Mouse (Mus musculus): Measurements from ENCODE around the gene Tprn.

The Tprn gene

GRCm38 (mm10) chr2:25262291-25262767 lies at the start of gene Tprn:
Tprn (plus strand) TSS chr2:25262618.
- peak; percentile 95 to 97 for DNase-seq (ENCODE audit: inconsistent age in 2 of 2, low spot score in 1 of 2)

GRCm38 (mm10) chr2:25213266-25213865 lies 49.1 kb upstream of the Tprn start:
- no peak for DNase-seq (ENCODE audit: inconsistent age in 2 of 2, low spot score in 1 of 2)

GRCm38 (mm10) chr2:25214444-25214843 lies 48.0 kb upstream of the Tprn start, which contains the start of gene Stpg3:
Stpg3 (minus strand) TSS chr2:25214637.
- no peak for DNase-seq (ENCODE audit: inconsistent age in 2 of 2, low spot score in 1 of 2)

GRCm38 (mm10) chr2:25217666-25218065 lies 44.8 kb upstream of the Tprn start:
- no peak for DNase-seq (ENCODE audit: inconsistent age in 2 of 2, low spot score in 1 of 2)

- DNase-seq (ENCODE audit: inconsistent age in 2 of 2, low spot score in 1 of 2) = no peak
These were observed 44.0 kb upstream of the Tprn start, which contains the start of gene Fam166a for GRCm38 (mm10) chr2:25218445-25218844. Fam166a (plus strand) TSS chr2:25218745.

GRCm38 (mm10) chr2:25221331-25221772 lies 41.1 kb upstream of the Tprn start:
- DNase-seq (ENCODE audit: inconsistent age in 2 of 2, low spot score in 1 of 2) = no peak

GRCm38 (mm10) chr2:25223681-25224491 lies 38.5 kb upstream of the Tprn start:
- peak; percentile 94 to 97 for DNase-seq (ENCODE audit: inconsistent age in 2 of 2, low spot score in 1 of 2)

- no peak for DNase-seq (ENCODE audit: inconsistent age in 2 of 2, low spot score in 1 of 2)
These were observed 38.0 kb upstream of the Tprn start, which contains the start of gene Tubb4b for GRCm38 (mm10) chr2:25224492-25224765. Tubb4b (minus strand) TSS chr2:25224702.

GRCm38 (mm10) chr2:25224766-25225752 lies 37.4 kb upstream of the Tprn start:
- DNase-seq (ENCODE audit: inconsistent age in 2 of 2, low spot score in 1 of 2) = peak; percentile 99

GRCm38 (mm10) chr2:25225811-25226379 lies 36.5 kb upstream of the Tprn start:
- peak in 1 of 2 experiments; percentile 51 for DNase-seq (ENCODE audit: inconsistent age in 2 of 2, low spot score in 1 of 2)

- peak in 1 of 2 experiments; percentile 48 for DNase-seq (ENCODE audit: inconsistent age in 2 of 2, low spot score in 1 of 2)
These were observed 35.6 kb upstream of the Tprn start for GRCm38 (mm10) chr2:25226864-25227263.

GRCm38 (mm10) chr2:25227406-25227805 lies 35.0 kb upstream of the Tprn start:
- no peak for DNase-seq (ENCODE audit: inconsistent age in 2 of 2, low spot score in 1 of 2)

GRCm38 (mm10) chr2:25228431-25228889 lies 34.0 kb upstream of the Tprn start:
- DNase-seq (ENCODE audit: inconsistent age in 2 of 2, low spot score in 1 of 2) = peak; percentile 89 to 96

GRCm38 (mm10) chr2:25228995-25229530 lies 33.4 kb upstream of the Tprn start:
- DNase-seq (ENCODE audit: inconsistent age in 2 of 2, low spot score in 1 of 2) = peak in 1 of 2 experiments; percentile 47

GRCm38 (mm10) chr2:25229582-25229981 lies 32.8 kb upstream of the Tprn start:
- DNase-seq (ENCODE audit: inconsistent age in 2 of 2, low spot score in 1 of 2) = no peak

GRCm38 (mm10) chr2:25230581-25230980 lies 31.8 kb upstream of the Tprn start:
- no peak for DNase-seq (ENCODE audit: inconsistent age in 2 of 2, low spot score in 1 of 2)

- DNase-seq (ENCODE audit: inconsistent age in 2 of 2, low spot score in 1 of 2) = no peak
These were observed 31.4 kb upstream of the Tprn start for GRCm38 (mm10) chr2:25231038-25231437.

GRCm38 (mm10) chr2:25233421-25233820 lies 29.0 kb upstream of the Tprn start:
- DNase-seq (ENCODE audit: inconsistent age in 2 of 2, low spot score in 1 of 2) = no peak

- DNase-seq (ENCODE audit: inconsistent age in 2 of 2, low spot score in 1 of 2) = no peak
These were observed 28.4 kb upstream of the Tprn start, which contains the start of gene Slc34a3 for GRCm38 (mm10) chr2:25234050-25234449. Slc34a3 (minus strand) TSS chr2:25234364.

- no peak for DNase-seq (ENCODE audit: inconsistent age in 2 of 2, low spot score in 1 of 2)
These were observed 27.7 kb upstream of the Tprn start for GRCm38 (mm10) chr2:25234551-25235220.
